Mouse (Mus musculus) frontal cortex, postnatal 25 days (tissue): ENCODE measurements around the gene Pabpc1l.

Experiments used
- DNase-seq, 2 experiments: peaks; one replicate each; pipeline ENCODE4 v3.0.0; 2022; ENCODE audit warnings: low spot score in 2 of 2

Gene Pabpc1l

DNA sequence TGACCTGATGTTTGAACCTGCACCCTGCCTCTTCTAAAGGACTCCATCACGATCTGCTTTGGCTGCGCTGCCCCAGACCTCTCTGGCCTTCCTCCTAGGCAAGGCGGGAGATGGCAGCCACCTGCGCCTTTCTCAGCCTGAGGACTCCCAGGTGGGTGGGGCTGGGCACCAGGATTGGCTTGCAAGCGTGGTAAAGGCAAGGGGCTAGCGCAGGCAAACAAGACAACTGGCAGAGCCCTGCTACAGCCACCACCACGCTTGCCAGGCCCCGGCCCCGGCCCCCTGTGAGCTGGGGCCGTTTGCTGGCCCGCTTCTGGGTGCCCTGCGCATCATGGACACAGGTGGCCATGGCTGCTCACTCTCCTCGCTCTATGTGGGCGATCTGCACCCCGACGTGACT lies at the start of gene Pabpc1l:
Gene Pabpc1l (plus strand): TSS at position 301 of the 400 bp plus-strand sequence.
- no peak for DNase-seq

DNA sequence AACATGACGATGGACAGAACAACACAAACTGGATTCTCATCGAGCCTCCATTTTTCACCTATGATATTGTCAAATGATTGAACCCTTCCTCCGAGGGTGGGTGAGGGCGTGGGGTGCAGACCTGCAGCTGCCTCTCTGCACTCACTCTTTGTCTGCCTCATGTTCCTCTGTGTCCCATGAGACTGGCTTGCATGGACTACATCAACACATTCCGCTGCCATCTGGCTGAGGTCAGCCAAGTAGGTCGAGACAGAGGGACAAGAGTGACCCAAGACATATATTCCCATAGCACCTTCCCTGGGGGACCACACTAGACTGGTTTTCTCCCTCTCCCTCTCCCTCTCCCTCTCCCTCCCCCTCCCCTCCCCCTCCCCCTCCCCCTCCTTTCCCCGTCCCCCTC lies 48.8 kb upstream of the Pabpc1l start:
- DNase-seq = no peak

DNA sequence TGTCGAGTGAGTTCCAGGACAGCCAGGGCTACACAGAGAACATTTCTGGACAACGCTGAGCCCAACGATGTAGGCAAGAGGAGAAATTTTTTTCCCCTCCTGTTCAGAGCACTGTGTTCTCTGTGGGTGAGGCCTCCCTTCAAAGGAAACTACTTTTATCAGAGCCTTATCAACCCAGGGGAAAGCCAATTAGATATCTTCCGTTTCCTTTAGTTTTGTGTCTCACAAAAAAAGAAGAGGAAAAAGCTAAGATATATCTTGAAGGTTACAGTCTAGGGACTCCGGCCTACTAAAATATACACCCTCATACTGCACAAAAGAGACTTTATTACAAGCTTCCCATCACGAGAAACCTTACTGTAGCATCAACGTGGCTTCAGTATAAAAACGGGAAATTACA lies 38.0 kb upstream of the Pabpc1l start:
- no peak for DNase-seq

DNA sequence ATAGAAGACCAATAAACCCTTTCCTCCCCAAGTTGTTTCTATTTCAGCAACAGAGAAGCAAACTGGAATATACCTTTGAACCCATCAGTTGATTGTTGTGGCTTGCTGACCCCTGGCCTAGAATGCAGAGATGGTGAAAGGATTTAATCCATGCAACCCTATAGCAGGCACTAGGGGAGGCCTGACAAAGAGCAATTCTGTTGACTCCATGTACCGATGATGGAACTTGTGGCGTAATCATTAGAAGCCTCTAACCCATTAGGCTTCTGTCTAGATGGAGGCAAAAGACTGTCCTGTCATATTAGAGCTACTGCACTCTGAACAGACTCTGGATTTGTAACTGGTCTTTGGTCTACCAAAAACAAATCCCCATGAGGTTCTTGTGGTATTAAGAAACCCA lies 32.4 kb upstream of the Pabpc1l start:
- DNase-seq = no peak

DNA sequence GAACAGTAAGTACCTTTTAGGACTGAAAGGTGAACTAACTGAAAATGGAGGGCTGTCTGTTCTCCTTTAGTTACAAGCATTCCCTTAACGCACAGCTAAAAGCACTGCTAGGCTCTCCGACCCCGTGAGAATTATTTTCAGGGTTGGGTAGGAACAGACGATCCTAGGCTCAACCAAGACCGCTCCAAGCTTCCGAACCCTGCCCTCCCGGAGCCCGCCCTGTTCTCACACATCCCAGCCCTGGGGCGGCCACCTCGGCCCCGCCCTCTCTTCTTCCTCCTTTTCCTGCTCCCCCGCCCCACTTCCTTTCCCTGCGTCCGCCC lies 30.6 kb upstream of the Pabpc1l start, which contains the start of gene Ywhab:
Gene Ywhab (plus strand): TSS at position 307 of the 323 bp plus-strand sequence.
- no peak for DNase-seq

DNA sequence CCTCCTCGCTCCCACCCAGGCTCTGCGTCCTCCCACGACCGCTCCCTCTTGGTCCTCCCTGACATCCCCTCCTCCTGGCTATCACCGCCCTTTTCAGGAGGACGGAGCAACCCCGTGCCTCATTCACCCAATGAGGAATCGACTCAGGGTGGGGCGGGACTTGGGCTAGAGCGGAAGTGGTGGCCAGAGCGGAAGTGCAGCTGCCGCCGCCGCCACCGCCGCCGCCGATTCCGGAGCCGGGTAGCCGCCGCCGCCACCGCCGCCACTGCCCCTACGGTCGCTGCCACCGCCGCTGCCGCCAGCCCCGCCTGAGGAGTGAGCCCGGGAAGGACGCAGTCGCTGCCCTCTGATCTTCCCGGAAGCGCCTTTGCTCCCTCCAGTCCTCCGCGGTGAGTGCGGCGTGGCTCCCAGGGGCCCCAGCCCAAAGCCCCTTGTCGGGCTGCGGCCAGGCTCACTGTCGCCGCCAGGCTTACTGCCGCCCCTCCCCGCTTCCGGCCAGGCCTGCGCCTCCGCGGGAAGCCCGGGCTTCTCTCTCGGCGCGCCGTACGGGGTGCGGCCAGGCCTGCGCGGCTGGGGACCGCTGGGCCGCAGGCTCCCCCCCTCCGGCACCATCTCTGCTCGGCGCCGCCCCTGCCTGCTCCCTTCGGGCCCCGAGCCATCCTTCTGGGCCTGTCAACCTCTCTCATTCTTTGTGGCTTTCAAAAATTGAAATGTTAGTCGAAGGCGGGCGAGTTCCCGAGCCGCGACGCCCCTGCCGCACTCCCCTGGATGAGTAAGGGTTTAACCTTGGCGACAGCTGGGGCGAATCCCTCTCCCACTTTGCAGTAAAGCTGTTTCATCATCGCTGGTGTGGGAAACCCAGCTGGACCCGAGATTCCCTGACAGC lies 30.0 kb upstream of the Pabpc1l start:
- DNase-seq = peak; percentile 77 to 86

DNA sequence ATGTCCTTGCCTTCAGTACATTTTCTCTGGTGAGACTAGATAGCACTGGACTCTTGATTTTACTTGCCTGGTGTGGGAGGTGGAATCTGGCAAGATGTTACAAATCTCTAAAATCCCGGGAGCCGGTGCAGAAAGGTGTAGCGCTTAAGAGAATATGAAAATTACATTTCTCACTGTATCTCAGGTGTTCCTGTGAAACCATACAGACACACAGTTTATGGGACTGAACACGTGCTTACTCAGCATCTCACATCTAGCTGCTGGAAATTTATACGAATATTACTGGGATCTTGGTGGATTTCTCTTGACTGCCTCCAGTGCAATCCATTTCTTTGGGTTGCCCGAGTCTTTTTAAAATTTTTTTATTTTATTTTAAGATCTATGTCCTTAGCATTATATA lies 29.0 kb upstream of the Pabpc1l start:
- no peak for DNase-seq

DNA sequence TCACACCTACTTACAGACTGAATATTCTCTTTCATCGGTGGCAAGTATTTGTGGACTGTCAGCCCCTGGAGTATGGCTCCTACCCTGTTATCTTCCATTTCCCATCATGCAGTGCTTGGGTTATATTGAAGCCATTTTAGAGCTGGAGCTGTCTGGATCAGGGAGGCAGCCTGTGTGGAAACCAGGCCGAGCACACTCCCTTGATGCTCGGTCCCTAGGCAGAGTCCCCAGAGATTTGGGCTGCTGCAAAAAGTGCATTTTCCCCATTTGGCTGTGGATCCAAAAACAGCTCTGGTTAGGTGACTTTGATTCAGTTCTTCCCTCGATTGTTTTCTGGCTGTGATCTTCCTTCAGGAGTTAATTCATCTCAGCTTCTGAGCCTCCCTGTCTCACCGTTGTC lies 28.4 kb upstream of the Pabpc1l start:
- no peak for DNase-seq

DNA sequence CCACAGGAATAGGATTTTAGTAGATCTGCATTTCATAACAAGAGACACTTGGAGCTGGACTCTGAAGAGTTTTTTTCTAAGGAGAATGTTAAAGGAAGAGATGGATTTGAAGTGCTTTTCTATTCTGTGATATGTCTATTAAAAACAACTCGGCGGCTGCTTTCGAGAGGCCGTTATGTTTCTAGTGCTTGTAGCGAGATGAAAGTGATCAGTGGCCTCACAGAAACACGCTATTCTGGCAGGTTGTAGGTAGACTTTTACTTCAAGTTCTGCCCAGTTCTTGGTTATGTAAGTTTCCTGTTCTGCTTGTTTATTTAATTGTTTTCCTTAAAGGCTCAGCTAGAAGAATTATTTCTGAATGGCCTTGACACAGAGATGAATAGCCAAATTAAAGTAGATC lies 26.3 kb upstream of the Pabpc1l start:
- DNase-seq = no peak

DNA sequence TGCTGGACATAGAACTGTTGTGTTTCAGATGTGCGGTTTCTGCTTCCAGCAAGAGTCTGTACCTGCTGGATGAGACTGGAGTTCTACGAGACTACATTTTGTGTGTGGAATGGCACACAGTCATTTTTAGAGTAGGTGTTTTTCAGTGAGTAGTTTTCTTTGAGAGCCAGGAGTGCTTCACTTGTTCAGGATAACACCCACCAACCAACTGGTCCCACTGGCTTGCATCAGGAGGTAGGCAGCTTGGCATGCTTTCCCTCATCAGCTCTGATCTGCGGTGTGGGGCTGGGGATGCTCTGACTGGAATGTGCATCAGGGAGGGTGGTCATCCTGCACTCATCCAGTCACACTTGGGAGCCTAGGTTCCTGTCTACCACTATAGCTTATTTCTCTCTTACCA lies 22.6 kb upstream of the Pabpc1l start:
- DNase-seq = no peak

DNA sequence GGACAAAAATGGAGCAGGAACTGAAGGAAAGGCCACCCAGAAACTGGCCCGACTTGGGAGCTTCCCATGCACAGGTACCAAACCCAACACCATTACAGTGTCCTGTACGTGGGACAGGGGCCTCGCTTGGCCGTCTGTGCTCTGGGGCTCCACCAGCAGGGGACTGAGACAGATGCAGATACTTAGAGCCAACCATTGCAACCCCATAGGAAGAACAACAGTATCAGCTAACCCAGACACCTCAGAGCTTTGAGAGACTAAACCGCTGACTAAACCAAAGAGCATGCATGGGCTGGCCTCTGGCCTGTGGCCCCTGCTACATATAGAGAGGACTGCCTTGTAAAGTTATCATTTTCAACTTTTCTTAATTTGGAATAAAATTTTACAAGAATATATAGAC lies 20.7 kb upstream of the Pabpc1l start:
- no peak for DNase-seq

DNA sequence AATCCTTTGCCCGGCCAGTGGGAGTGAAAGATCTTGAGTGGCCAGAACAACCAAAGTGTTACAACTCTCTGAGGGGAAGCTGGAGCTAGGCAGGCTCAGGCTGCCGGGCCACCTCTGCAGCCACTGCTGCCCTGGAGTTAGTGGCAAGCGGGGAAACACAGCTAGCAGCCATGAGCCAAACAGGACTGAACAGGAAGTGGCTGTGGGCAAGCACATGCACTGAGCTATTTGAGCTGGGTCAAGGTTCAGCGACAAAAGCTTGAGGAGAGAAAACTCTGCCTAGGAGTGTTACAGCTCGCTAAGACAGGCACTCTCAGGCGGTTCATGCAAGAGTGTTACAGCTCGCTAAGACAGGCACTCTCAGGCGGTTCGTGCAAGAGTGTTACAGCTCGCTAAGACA lies 18.3 kb upstream of the Pabpc1l start:
- no peak for DNase-seq

DNA sequence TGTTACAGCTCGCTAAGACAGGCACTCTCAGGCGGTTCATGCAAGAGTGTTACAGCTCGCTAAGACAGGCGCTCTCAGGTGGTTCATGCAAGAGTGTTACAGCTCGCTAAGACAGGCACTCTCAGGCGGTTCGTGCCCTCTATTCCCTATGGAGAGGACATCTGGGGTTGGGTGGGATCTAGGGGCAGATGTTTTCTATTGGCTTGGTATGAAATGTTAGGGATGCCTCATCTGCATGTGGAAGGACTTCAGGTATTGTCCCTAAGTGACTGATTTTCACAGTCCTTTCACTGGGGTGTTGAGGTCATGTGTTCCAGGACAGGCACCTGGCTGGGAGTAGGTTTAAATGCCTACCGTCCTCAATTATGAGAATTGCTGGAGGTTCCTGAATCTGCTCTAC lies 17.7 kb upstream of the Pabpc1l start:
- DNase-seq = no peak

DNA sequence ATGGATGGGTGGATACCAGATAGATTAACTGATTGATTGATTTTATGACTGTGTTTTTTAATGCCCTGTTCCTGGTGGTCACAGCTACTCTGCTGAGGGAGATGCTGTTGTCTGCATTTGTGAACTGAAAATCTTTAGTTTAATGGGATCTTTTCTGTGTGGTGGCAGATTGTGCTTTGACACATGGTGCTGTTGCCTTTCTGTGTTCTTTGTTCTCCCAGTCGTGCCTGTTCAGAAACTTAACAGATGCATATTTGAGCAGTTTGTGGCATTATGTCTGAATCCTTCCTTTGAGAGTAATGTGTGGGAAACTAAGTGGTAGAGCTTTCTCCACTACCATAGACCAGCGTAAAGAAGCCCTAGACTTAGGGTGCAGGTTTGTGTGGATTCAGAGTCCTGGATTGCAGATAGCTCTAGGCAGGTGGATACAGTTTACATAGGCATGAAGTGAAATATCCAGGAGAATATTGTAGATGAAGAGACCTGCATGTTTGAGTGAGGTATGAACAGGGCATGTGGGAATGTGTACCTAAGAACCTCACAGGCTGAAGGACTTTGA lies 17.2 kb upstream of the Pabpc1l start:
- DNase-seq = no peak

DNA sequence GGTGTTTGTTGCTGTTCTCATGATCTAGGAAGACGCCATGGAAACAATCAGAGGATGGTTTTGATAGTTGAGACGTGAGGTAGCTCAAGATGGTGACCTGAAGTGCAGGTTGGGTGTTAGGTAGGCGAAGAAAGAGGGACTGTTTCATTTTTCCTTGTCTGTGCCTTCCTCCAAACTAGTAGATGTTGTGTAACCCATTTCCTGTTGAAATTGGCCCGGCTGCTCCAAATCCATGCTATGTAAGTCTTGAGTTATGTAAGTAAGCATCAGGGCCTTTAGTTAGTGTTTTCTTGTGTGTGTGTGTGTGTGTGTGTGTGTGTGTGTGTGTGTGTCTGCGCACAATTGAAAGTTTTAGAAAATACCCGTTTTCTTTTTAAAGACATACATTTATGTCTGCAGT lies 16.0 kb upstream of the Pabpc1l start:
- no peak for DNase-seq

DNA sequence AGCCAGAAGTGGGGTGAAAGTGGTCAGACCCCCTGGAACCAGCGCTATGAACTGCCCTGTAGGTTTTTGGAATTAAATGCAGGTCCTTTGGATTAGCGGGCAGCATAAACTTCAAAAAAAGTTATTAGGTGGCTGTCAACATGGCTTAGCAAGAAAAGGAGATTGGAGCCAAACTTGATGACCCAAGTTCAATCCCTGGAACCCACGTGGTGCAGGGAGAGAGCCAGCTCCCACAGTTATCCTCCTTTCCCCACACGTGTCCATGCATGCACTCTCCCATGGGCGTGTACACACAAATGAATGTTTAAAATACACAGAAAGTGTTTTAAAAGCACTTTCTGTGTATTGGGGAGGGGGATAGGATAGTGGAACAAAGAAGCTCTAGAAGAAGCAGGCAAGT lies 14.8 kb upstream of the Pabpc1l start:
- no peak for DNase-seq

DNA sequence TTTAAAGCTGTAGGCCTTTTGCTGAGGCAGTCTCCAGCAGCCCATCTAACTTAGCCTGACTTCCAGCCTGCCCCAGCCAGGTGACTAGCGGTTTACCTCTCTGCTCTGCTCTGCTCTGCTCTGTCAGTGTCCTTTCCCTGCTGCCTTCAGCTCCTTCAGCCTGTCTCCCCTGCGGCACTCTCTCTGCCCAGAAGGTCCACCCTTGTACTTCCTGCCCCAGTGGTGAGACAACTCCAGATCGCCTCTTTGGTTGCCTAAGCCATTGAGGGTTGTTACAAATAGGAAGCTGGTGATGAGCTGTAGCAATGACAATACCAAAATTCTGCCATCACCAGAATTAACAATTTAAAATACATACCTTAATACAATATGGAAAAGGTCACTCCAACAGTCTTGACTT lies 14.3 kb upstream of the Pabpc1l start:
- DNase-seq = no peak

DNA sequence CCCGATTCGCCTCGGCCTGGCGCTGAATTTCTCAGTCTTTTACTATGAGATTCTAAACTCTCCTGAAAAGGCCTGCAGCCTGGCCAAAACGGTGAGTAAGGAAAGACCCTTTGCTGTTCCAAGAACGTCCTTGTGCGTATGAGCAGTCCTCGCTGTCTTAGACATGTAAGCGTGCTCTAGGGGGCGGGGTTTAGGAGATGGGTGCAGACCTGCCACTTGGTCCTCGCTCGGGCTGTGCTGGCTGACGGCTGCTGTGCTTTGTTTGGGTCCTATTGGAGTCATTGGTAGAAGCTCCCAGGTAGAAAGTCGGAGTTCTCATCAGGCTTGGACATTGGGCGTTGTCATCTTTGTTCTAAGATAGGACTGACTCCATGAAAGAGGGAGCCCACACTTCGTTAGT lies 9.9 kb upstream of the Pabpc1l start:
- no peak for DNase-seq

DNA sequence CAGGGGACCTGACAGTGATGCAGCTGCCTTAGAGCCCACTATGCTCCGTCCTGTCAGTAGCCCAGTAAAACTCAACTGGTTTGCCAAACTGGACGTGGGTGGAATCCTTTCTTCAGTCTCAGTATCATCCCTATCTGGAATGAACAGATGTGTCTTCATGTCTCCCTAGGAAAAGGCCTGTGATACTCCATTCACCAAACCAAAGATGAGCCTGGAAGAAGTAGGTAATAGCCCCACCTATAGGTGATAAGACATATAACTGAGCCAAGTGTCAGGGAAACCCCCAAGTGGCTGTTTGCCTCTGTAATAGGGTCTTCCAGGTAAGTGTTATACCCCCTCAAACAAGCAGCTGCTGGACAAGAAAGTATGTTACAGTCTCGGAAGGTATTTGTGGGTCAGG lies 6.3 kb upstream of the Pabpc1l start:
- DNase-seq = no peak

DNA sequence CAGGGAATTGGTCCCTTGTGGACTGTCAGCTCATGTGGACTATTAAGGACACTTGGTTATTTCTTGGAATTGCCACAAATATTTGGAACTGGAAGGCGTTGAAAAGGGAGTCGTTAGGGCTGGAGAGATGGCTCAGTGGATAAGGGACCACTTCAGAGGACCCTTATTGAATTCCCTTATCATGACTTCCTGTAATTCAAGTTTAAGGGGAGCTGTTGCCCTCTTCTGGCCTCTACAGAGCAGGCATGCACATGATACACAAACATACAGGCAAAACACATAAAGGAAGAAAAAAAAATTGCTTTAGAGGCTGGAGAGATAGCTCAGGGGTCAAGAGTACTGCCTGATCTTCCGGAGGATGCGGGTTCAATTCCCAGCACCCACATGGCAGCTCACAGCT lies 5.3 kb upstream of the Pabpc1l start:
- DNase-seq = no peak

DNA sequence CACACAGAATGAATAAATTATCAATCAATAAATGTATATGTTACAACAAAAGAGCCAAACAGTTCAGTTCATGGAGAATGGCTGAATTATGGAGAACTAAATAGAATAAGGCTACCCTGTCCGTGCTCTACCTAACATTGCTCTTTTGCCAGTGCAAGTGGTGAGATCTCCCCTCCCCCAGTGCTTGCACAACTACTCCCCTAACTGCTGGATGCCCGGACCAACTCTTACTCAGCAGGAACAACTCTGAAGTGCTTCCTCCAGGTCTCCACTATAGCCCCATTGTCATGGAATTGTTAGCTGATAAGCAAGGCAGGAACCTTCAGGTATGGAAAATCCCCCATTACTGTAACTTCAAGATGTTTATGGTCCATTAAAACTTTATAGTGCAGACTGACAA lies 3.1 kb upstream of the Pabpc1l start:
- no peak for DNase-seq

DNA sequence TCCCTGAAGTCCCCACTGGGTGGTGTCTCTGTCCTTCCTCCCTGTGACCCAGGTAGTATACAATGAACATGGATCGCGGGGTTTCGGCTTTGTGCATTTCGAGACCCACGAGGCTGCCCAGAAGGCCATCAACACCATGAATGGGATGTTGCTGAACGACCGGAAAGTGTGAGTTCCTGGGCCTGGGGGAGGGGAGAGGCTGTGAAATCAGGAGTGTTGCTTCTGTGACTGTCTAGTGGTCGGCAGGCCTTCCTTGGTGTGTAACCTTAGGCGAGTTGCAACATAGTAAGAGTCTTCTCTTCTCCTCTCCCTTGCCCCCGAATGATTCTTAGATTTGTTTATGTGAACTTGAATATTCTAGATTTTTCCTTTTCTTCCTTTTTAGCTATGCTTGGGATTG lies 5.9 kb downstream of the Pabpc1l start:
- no peak for DNase-seq

DNA sequence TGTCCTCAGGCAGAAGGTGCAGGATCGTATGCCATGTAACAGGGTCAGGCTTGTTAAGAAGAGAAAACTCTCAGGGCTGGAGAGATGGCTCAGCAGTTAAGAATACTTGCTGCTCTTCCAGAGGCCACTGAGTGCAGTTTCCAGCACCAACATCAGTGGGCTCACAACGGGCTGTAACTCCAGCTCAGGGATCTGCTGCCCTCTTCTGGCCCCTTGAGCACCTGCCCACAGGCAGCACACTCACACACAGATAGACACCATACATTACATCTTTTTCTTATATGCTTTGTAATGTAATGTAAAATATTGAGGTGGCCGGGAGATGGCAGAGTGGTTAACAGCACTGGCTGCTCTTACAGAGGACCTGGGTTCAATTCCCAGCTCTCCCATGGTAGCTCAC lies 7.7 kb downstream of the Pabpc1l start:
- no peak for DNase-seq

DNA sequence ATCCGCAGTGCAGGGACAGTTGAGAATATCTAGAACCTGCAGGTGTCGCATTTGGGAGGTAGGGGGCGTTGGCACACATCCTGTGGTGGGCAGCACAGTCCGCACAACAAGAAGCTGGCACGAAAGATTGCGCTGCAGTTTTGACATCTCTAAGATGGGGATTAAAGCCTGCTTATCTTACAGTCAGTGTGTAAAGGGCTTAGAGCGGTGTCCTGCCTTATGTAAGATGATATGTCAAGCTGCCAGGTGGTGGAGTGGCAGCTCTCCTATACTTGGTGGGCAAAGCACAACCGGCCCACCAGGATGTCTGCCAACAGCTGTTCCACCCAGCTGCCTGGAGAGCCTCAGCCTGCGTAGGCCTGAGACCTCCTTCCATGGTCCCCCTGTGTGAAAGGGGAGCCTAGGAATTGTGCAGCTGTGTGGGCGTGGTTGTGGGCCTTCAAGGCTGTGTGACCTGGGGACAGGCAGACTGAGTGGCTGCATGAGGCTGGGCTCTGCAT lies 11.3 kb downstream of the Pabpc1l start:
- no peak for DNase-seq
